Mouse (Mus musculus) left cerebral cortex, adult 9 months (tissue): ENCODE data around the gene Negr1.
A peak's percentile ranks its signal among the peaks of the same experiment; 100 is the strongest.

ENCODE experiments used
- DNase-seq, 2 experiments: peaks; one replicate each; pipeline ENCODE4 v3.0.0; 2022; ENCODE audit warnings: low spot score in 2 of 2

The Negr1 gene

GRCm38 (mm10) chr3:156690059-156690605, 128.5 kb downstream of the Negr1 start:
- DNase-seq: peak in 1 of 2 experiments; percentile 47

GRCm38 (mm10) chr3:156698687-156699086, 137.1 kb downstream of the Negr1 start:
- no peak for DNase-seq

- no peak for DNase-seq
Measured at GRCm38 (mm10) chr3:156703241-156703640, 141.6 kb downstream of the Negr1 start.

- DNase-seq: no peak
Measured at GRCm38 (mm10) chr3:156710240-156710639, 148.6 kb downstream of the Negr1 start.

- no peak for DNase-seq
Measured at GRCm38 (mm10) chr3:156710693-156711092, 149.1 kb downstream of the Negr1 start.

GRCm38 (mm10) chr3:156736335-156736734, 174.7 kb downstream of the Negr1 start:
- no peak for DNase-seq

GRCm38 (mm10) chr3:156739529-156739928, 177.9 kb downstream of the Negr1 start:
- no peak for DNase-seq

GRCm38 (mm10) chr3:156743266-156743665, 181.7 kb downstream of the Negr1 start:
- no peak for DNase-seq

GRCm38 (mm10) chr3:156745218-156745770, 183.7 kb downstream of the Negr1 start:
- no peak for DNase-seq

GRCm38 (mm10) chr3:156747456-156747855, 185.9 kb downstream of the Negr1 start:
- no peak for DNase-seq

- DNase-seq: no peak
Measured at GRCm38 (mm10) chr3:156753780-156754373, 192.3 kb downstream of the Negr1 start.

- DNase-seq: no peak
Measured at GRCm38 (mm10) chr3:156754790-156755530, 193.4 kb downstream of the Negr1 start.

- DNase-seq: no peak
Measured at GRCm38 (mm10) chr3:156765015-156765414, 203.4 kb downstream of the Negr1 start.

- DNase-seq: no peak
Measured at GRCm38 (mm10) chr3:156766171-156766845, 204.7 kb downstream of the Negr1 start.

GRCm38 (mm10) chr3:156771626-156772025, 210.0 kb downstream of the Negr1 start:
- DNase-seq: no peak

GRCm38 (mm10) chr3:156772057-156772456, 210.5 kb downstream of the Negr1 start:
- no peak for DNase-seq

- DNase-seq: no peak
Measured at GRCm38 (mm10) chr3:156784309-156784852, 222.8 kb downstream of the Negr1 start.

- no peak for DNase-seq
Measured at GRCm38 (mm10) chr3:156786355-156786754, 224.8 kb downstream of the Negr1 start.

GRCm38 (mm10) chr3:156791234-156791633, 229.6 kb downstream of the Negr1 start:
- no peak for DNase-seq

GRCm38 (mm10) chr3:156792743-156793142, 231.1 kb downstream of the Negr1 start:
- no peak for DNase-seq

- no peak for DNase-seq
Measured at GRCm38 (mm10) chr3:156794091-156794490, 232.5 kb downstream of the Negr1 start.

GRCm38 (mm10) chr3:156794610-156795009, 233.0 kb downstream of the Negr1 start:
- no peak for DNase-seq
